Mouse (Mus musculus) ES-Bruce4 (cell line): ENCODE results near the gene Tnfaip8l1. TPM values are rescaled to one million over a fixed set of nuclear protein-coding genes. Genes with fewer than 3 reads are reported as not detected.

ENCODE experiments used
- H3K27ac ChIP-seq: 2 replicates; pipeline ENCODE4 v1.5.1; 2012; ENCODE audit warnings: low read length, inconsistent platforms; ENCODE audit not compliant: insufficient read depth
- H3K27me3 ChIP-seq: 2 replicates; pipeline ENCODE4 v1.6.1; 2012; ENCODE audit warnings: mild to moderate bottlenecking, low read length, inconsistent platforms; ENCODE audit not compliant: control insufficient read depth, poor library complexity, insufficient read depth, severe bottlenecking
- H3K36me3 ChIP-seq: 2 replicates; pipeline ENCODE4 v1.6.1; 2012; ENCODE audit warnings: inconsistent platforms, mild to moderate bottlenecking, low read length, moderate library complexity; ENCODE audit not compliant: control insufficient read depth, poor library complexity, insufficient read depth, severe bottlenecking
- H3K4me1 ChIP-seq: one replicate; pipeline ENCODE4 v1.8.1; 2011; ENCODE audit warnings: low read length; ENCODE audit not compliant: control insufficient read depth, insufficient read depth
- H3K4me3 ChIP-seq: 2 replicates; pipeline ENCODE4 v1.5.1; 2011; ENCODE audit warnings: low read depth, mild to moderate bottlenecking, low read length
- H3K9ac ChIP-seq: 2 replicates; pipeline ENCODE4 v1.6.1; 2012; ENCODE audit warnings: low read depth, mild to moderate bottlenecking, inconsistent platforms; ENCODE audit not compliant: poor library complexity, severe bottlenecking
- H3K9me3 ChIP-seq: replicated peaks from 2 replicates; pipeline ENCODE4 v1.6.1; 2012; ENCODE audit warnings: mild to moderate bottlenecking, low read length, inconsistent platforms; ENCODE audit not compliant: control insufficient read depth, poor library complexity, insufficient read depth, severe bottlenecking
- CTCF ChIP-seq: IDR thresholded peaks from one replicate; pipeline ENCODE4 v1.8.1; 2011; ENCODE audit warnings: low read depth, low read length
- EP300 ChIP-seq: IDR thresholded peaks from 2 replicates; pipeline ENCODE4 v1.6.1; 2011; ENCODE audit warnings: low read depth, low read length; ENCODE audit not compliant: insufficient read depth
- POLR2A ChIP-seq: IDR thresholded peaks from one replicate; pipeline ENCODE4 v1.8.1; 2011; ENCODE audit warnings: low read length; ENCODE audit not compliant: insufficient read depth
- polyA plus RNA-seq: library from polyadenylated mRNA; stranded (reverse); fragments of >200 nt; gene quantifications from 2 replicates; pipeline ENCODE4 v1.2.4, GENCODE M21; 2011; ENCODE audit warnings: low read depth; ENCODE audit not compliant: missing spikeins, insufficient read depth, insufficient read length

The Tnfaip8l1 gene
- polyA plus RNA-seq, 1 experiment, result 2.5 TPM

- Histone ChIP-seq H3K27me3 (no peaks in the 10 kb centered on the region), H3K27ac (no peak overlapping the region), H3K4me3 (no peak overlapping the region), H3K9me3 (no peaks in the 10 kb centered on the region), H3K36me3 (no peaks in the 10 kb centered on the region), H3K4me1 (no peaks in the 10 kb centered on the region), H3K9ac (no peak overlapping the region)
- TF ChIP-seq CTCF (no peak), EP300 (no peak), POLR2A (no peak)
Measured at GRCm38 (mm10) chr17:56153643-56154042, 8.6 kb upstream of the Tnfaip8l1 start.

GRCm38 (mm10) chr17:56159729-56160128 lies 2.5 kb upstream of the Tnfaip8l1 start:
- TF ChIP-seq POLR2A (no peak), CTCF (peak; percentile 95)
- H3K9me3 ChIP-seq, result no peaks in the 10 kb centered on the region
- H3K36me3 ChIP-seq, result no peaks in the 10 kb centered on the region
- no peak overlapping the region for H3K27ac ChIP-seq
- H3K4me3 ChIP-seq, result no peak overlapping the region
- H3K4me1 ChIP-seq, result no peaks in the 10 kb centered on the region
- no peaks in the 10 kb centered on the region for H3K27me3 ChIP-seq
- H3K9ac ChIP-seq, result no peak overlapping the region

DNA sequence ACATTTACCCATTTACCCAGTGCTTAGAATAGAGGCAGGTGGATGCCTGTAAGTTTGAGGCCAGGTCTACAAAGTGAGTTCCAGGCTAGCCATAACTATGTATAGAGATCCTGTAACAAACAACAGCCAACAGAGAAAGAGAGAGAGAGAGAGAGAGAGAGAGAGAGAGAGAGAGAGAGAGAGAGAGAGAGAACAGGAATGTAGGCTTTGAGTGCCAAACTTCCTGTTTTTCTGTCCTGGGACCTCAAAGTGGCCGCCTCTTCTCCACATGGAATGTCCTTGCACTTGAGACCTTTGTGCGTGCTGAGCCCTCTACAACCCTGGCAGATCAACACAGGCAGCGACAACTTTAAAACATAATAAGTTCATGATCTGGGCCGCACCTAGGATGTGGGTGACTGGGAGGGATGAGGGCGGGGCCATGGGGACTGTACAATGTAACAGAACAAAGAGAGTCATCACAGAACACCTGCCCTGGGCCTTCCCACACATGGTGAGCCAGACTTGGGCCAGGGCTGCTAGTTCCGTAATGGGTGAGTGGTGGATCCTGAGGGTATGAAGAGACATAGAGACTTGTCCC lies 1.3 kb downstream of the Tnfaip8l1 start:
- Histone ChIP-seq H3K9me3 (no peaks in the 10 kb centered on the region), H3K36me3 (no peaks in the 10 kb centered on the region), H3K27me3 (no peaks in the 10 kb centered on the region), H3K4me3 (no peak overlapping the region), H3K9ac (no peak overlapping the region), H3K4me1 (no peaks in the 10 kb centered on the region), H3K27ac (no peak overlapping the region)
- no peak for TF ChIP-seq POLR2A
- TF ChIP-seq EP300, result no peak
- TF ChIP-seq CTCF, result no peak

GRCm38 (mm10) chr17:56164510-56164909 lies 2.2 kb downstream of the Tnfaip8l1 start:
- Histone ChIP-seq H3K9me3 (no peaks in the 10 kb centered on the region), H3K27me3 (no peaks in the 10 kb centered on the region), H3K27ac (no peak overlapping the region), H3K4me3 (no peak overlapping the region), H3K36me3 (no peaks in the 10 kb centered on the region), H3K4me1 (no peaks in the 10 kb centered on the region), H3K9ac (no peak overlapping the region)
- no peak for TF ChIP-seq POLR2A
- TF ChIP-seq CTCF, result no peak
- no peak for TF ChIP-seq EP300

DNA sequence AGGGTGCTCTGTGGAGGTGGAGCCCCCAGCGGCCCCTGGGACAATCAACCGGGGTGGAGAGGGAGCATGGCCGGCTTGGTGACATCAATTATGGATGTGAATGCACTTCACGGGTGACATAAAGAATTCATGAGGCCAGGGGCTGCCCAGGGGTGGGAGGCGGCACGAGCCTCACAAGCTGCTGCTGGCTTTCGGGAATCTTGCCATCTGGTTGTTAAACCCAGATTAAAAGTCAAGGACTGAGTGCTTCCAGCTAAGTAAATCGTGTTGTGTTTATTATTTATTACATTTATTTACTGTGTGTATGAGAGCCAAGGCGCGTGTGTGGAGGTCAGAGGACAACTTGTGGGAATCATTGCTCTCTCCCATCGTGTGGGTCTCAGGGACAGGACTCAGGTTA lies 3.4 kb downstream of the Tnfaip8l1 start:
- H3K9ac ChIP-seq, result no peak overlapping the region
- no peaks in the 10 kb centered on the region for H3K27me3 ChIP-seq
- no peaks in the 10 kb centered on the region for H3K36me3 ChIP-seq
- no peak overlapping the region for H3K27ac ChIP-seq
- no peak for TF ChIP-seq EP300
- TF ChIP-seq POLR2A, result no peak
- no peak for TF ChIP-seq CTCF
- H3K4me1 ChIP-seq, result no peaks in the 10 kb centered on the region
- no peak overlapping the region for H3K4me3 ChIP-seq
- H3K9me3 ChIP-seq, result no peaks in the 10 kb centered on the region

- Histone ChIP-seq H3K36me3 (no peaks in the 10 kb centered on the region), H3K4me1 (no peaks in the 10 kb centered on the region), H3K9ac (no peak overlapping the region), H3K4me3 (no peak overlapping the region), H3K9me3 (no peaks in the 10 kb centered on the region), H3K27ac (no peak overlapping the region), H3K27me3 (no peaks in the 10 kb centered on the region)
- TF ChIP-seq EP300 (no peak), CTCF (no peak), POLR2A (no peak)
Measured at GRCm38 (mm10) chr17:56169830-56170229, 7.6 kb downstream of the Tnfaip8l1 start.
